Mouse (Mus musculus) midbrain, embryonic 10.5 days (tissue): ENCODE results near the gene Lsr. TPM values are rescaled to one million over a fixed set of nuclear protein-coding genes. Genes with fewer than 3 reads are reported as not detected.
"Not testable (repeated sequence)": the region's sequence is repeated elsewhere in the genome, so short reads cannot be mapped to it uniquely, and the experiment has no call there.

Source experiments
- DNase-seq: peaks from one replicate; pipeline ENCODE4 v3.0.0-alpha.2; 2017; ENCODE audit warnings: low spot score
- H3K27ac ChIP-seq: fragments of 300-500 bp; sonication (generic); replicated peaks from 2 replicates; pipeline ENCODE4 v1.5.1; 2016; ENCODE audit warnings: mild to moderate bottlenecking
- H3K27me3 ChIP-seq: fragments of 300-500 bp; sonication (generic); 2 replicates; pipeline ENCODE4 v1.6.1; 2016; ENCODE audit warnings: low read depth, mild to moderate bottlenecking; ENCODE audit not compliant: poor library complexity, severe bottlenecking
- H3K36me3 ChIP-seq: fragments of 300-500 bp; sonication (generic); 2 replicates; pipeline ENCODE4 v1.6.1; 2016; ENCODE audit warnings: mild to moderate bottlenecking, moderate library complexity
- H3K4me1 ChIP-seq: fragments of 300-500 bp; sonication (generic); 2 replicates; pipeline ENCODE4 v1.6.1; 2016
- H3K4me3 ChIP-seq: fragments of 300-500 bp; sonication (generic); 2 replicates; pipeline ENCODE4 v1.5.1; 2016; ENCODE audit warnings: mild to moderate bottlenecking, moderate library complexity
- H3K9me3 ChIP-seq: fragments of 300-500 bp; sonication (generic); replicated peaks from 2 replicates; pipeline ENCODE4 v1.6.1; 2016; ENCODE audit warnings: mild to moderate bottlenecking
- WGBS: fragments of 180-500 bp; shearing (Covaris S2); methylation state at CpG from one replicate; pipeline ENCODE4 v1.1.7; 2016; 5-methylcytosine and 5-hydroxymethylcytosine counted together
- polyA plus RNA-seq: library from polyadenylated mRNA; unstranded; fragments of >200 nt; fragmentation: Nextera tagmentation; extraction: Ambion mirVana; gene quantifications from 2 replicates; pipeline ENCODE4 v1.2.1, GENCODE M21; 2016

Lsr gene
- polyA plus RNA-seq, 1 experiment from 2014 or later = 25.3 TPM

- DNase-seq = no peak
- peak overlapping the region; percentile 86 for H3K4me3 ChIP-seq
- no peaks in the 10 kb centered on the region for H3K9me3 ChIP-seq
- WGBS = 78% methylated on average over 28 of the region's 28 CpGs
- no peaks in the 10 kb centered on the region for H3K27me3 ChIP-seq
- peaks cover 26% of the 10 kb centered on the region for H3K4me1 ChIP-seq
- peaks cover 49% of the 10 kb centered on the region for H3K36me3 ChIP-seq
- H3K27ac ChIP-seq = peak overlapping the region; percentile 99
Observed at GRCm38 (mm10) chr7:30958109-30958865, 15.0 kb downstream of the Lsr start.

GRCm38 (mm10) chr7:30957367-30957783 lies 15.9 kb downstream of the Lsr start:
- Histone ChIP-seq H3K4me3 (peak overlapping the region; percentile 86), H3K27ac (peak overlapping the region; percentile 99), H3K27me3 (no peaks in the 10 kb centered on the region), H3K4me1 (peaks cover 26% of the 10 kb centered on the region), H3K36me3 (peaks cover 58% of the 10 kb centered on the region), H3K9me3 (no peaks in the 10 kb centered on the region)
- peak; percentile 90 for DNase-seq
- WGBS = under 1% methylated on average over 43 of the region's 43 CpGs

GRCm38 (mm10) chr7:30956756-30957366 lies 16.4 kb downstream of the Lsr start, which contains the start of gene Usf2:
TSS of gene Usf2 (minus strand) at chr7:30956803.
- H3K27ac ChIP-seq = peak within 1 kb of the TSS; percentile 99
- under 1% methylated on average over 54 of the region's 82 CpGs for WGBS
- DNase-seq = peak; percentile 86
- no peaks in the 10 kb centered on the region for H3K27me3 ChIP-seq
- no peaks in the 10 kb centered on the region for H3K9me3 ChIP-seq
- H3K4me1 ChIP-seq = peaks cover 26% of the 10 kb centered on the region
- peak within 1 kb of the TSS; percentile 86 for H3K4me3 ChIP-seq
- H3K36me3 ChIP-seq = peaks cover 60% of the 10 kb centered on the region

DNA sequence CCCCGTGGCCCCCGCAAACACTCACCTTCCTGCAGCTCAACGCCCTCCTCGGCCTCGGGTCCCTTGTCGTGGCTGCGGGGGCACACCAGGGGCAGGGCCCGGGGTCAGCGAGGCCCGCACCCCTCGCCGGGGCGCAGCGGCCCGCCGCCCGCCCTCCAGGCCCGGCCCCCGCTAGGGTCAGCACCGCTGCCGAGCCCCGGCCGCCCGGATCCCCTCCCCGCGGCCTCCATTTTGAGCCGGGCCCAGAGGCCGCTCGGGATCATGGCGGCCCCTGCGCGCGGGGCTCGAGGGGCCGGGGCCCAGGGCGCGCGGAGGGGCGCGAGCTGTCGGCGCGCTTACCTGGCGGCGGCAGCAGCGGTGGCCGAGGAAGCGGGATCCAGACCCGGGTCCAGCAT lies 16.9 kb downstream of the Lsr start:
- Histone ChIP-seq H3K36me3 (peaks cover 60% of the 10 kb centered on the region), H3K4me3 (peak overlapping the region; percentile 86), H3K9me3 (no peaks in the 10 kb centered on the region), H3K4me1 (peaks cover 26% of the 10 kb centered on the region), H3K27ac (peak overlapping the region; percentile 99), H3K27me3 (no peaks in the 10 kb centered on the region)
- under 1% methylated on average over 46 of the region's 49 CpGs for WGBS
- no peak for DNase-seq

DNA sequence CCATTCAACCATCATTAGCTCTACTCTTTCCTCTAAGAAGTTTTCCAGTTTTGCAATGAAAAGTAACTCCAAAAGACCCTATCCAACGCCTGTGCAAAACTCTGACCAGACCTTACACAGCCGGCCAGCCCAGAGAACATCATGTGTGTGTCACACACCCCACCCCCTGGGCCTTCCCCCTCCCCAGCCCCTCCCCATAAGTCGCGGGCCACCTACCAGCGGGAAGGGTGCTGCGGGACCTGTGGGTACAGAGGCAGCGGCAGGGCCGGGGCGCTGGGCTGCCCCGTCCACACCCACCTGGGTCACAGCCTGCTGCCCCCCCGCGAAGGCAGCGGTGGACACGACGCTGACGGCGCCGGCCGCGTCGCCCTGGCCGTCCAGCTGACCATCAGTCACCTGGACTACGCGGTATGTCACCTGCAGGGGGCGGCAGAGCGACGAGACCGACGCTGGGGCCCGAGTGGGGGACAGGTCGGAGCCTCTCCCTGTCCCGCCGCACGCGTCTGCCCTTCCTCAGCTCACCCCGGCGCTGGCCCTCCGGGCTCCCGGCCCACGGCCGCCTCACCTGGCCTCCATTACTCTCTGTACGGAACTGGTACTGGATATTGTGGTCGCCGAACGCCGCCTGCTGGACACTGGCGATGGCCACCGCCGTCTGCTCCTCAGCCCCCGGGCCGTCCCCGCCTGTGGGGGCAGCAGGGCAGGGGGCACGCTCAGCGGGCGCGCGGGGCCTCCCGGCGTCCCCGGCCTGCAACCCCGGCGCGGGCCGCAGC lies 17.5 kb downstream of the Lsr start:
- WGBS = under 1% methylated on average over 63 of the region's 64 CpGs
- peaks cover 60% of the 10 kb centered on the region for H3K36me3 ChIP-seq

GRCm38 (mm10) chr7:30954971-30955520 lies 18.2 kb downstream of the Lsr start:
- no peaks in the 10 kb centered on the region for H3K9me3 ChIP-seq
- H3K27me3 ChIP-seq = no peaks in the 10 kb centered on the region
- peak overlapping the region; percentile 99; the same call in 1 of the 2 replicates for H3K27ac ChIP-seq
- WGBS = 93% methylated on average over 12 of the region's 12 CpGs
- H3K36me3 ChIP-seq = peaks cover 67% of the 10 kb centered on the region
- H3K4me1 ChIP-seq = peaks cover 26% of the 10 kb centered on the region
- no peak for DNase-seq
- peak overlapping the region; percentile 86 for H3K4me3 ChIP-seq

More for the DNA sequence above, 17.5 kb downstream of the Lsr start:
- Histone ChIP-seq H3K27me3 (no peaks in the 10 kb centered on the region), H3K4me1 (peaks cover 26% of the 10 kb centered on the region), H3K4me3 (peak overlapping the region; percentile 86), H3K9me3 (no peaks in the 10 kb centered on the region), H3K27ac (peak overlapping the region; percentile 99)
- DNase-seq = peak; percentile 91

DNA sequence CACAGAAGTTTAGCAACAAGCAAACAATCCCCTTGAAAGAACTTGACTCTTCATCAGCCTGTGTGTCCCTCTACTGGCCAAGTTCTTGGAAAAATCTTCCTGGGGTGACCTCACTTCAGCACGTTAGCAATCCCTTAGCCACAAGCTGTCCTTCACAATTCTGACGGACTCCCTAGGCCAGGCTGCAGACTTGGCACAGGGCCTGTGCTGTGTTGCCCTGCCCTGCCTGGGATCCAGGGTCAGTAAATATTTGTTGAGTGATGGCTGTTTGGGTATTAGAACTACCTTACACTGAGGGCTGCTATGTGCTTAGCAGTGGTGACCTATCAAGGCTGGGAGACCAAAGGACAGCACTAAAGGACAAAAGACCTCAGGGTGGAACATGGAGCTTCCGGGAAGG lies 19.2 kb downstream of the Lsr start:
- H3K4me1 ChIP-seq = peaks cover 26% of the 10 kb centered on the region
- H3K27ac ChIP-seq = no peak overlapping the region
- H3K4me3 ChIP-seq = no peak overlapping the region
- H3K36me3 ChIP-seq = peaks cover 75% of the 10 kb centered on the region
- no peaks in the 10 kb centered on the region for H3K27me3 ChIP-seq
- H3K9me3 ChIP-seq = no peaks in the 10 kb centered on the region
- DNase-seq = no peak
- 90% methylated on average over 3 of the region's 3 CpGs for WGBS

DNA sequence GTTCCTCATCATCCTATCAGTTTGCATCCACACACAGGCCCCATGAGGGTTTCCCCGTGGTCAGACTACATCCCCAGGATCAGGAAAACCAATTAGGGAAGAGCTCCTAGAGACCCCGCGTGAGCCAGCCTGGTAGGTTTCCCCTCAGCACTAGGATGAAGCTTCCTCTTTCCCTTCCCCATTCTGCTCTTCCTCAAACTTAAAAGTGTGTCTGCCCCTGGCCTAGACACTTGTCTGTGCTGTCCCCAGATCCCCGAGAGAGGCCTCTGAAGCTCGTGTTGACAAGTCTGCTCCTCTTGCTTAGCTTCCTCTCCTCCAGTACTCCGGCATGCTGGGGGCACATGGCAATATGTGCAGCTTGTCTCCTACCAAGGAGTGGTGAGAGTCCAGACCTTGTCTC lies 19.8 kb downstream of the Lsr start:
- H3K27ac ChIP-seq = no peak overlapping the region
- 90% methylated on average over 6 of the region's 6 CpGs for WGBS
- no peaks in the 10 kb centered on the region for H3K27me3 ChIP-seq
- DNase-seq = no peak
- H3K4me1 ChIP-seq = peaks cover 23% of the 10 kb centered on the region
- H3K36me3 ChIP-seq = peaks cover 73% of the 10 kb centered on the region
- no peak overlapping the region for H3K4me3 ChIP-seq
- H3K9me3 ChIP-seq = no peaks in the 10 kb centered on the region

- Histone ChIP-seq H3K4me3 (no peak overlapping the region), H3K9me3 (no peaks in the 10 kb centered on the region), H3K4me1 (peaks cover 15% of the 10 kb centered on the region), H3K36me3 (peaks cover 72% of the 10 kb centered on the region), H3K27ac (no peak overlapping the region), H3K27me3 (no peaks in the 10 kb centered on the region)
- WGBS = 93% methylated on average over 16 of the region's 16 CpGs
- no peak for DNase-seq
Observed at GRCm38 (mm10) chr7:30952441-30953265, 20.6 kb downstream of the Lsr start.

DNA sequence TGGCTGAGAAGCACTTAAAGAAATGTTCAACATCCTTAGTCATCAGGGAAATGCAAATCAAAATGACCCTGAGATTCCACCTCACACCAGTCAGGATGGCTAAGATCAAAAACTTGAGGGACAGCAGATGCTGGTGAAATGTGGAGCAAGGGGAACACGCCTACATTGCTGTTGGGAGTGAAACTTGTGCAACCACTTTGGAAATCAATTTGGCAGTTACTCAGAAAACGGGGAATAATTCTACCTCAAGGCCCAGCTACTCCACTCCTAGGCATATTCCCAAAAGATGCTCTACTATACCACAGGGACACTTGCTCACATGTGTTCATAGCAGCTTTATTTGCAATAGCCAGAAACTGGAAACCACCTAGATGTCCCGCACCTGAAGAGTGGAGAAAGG lies 23.4 kb downstream of the Lsr start:
- H3K27ac ChIP-seq, H3K27me3 ChIP-seq, H3K4me3 ChIP-seq, DNase-seq, H3K4me1 ChIP-seq, H3K9me3 ChIP-seq: not testable (repeated sequence)
- H3K36me3 ChIP-seq = peaks cover 89% of the 10 kb centered on the region
- WGBS = 95% methylated on average over 3 of the region's 3 CpGs

GRCm38 (mm10) chr7:30945876-30946275 lies 27.4 kb downstream of the Lsr start:
- Histone ChIP-seq H3K4me1 (no peaks in the 10 kb centered on the region), H3K27ac (no peak overlapping the region), H3K4me3 (no peak overlapping the region), H3K27me3 (no peaks in the 10 kb centered on the region), H3K9me3 (no peaks in the 10 kb centered on the region), H3K36me3 (peaks cover 50% of the 10 kb centered on the region)
- no peak for DNase-seq
- WGBS = 91% methylated on average over 7 of the region's 7 CpGs

DNA sequence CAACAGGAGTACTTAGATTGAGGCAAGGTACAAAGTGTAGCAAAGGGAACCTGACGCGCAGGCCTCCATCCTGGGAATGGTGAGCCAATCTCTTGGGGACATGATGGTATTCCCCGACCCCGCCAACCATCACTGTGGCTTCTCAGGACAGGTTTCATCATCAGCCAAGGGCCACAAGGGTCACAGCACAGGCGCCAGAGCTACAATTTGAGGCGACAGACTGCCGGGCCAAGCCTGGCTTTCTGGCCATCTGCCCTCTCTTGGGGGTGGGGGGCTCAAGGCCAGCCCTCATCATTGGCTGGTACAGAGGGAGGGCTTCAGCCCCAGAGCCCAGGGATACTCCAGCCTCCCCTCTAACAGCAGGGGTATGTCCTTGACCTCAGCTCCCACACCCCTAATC lies 27.8 kb downstream of the Lsr start:
- not testable (repeated sequence) for H3K4me1 ChIP-seq, H3K9me3 ChIP-seq, H3K27me3 ChIP-seq, H3K4me3 ChIP-seq, H3K27ac ChIP-seq, DNase-seq
- 94% methylated on average over 7 of the region's 7 CpGs for WGBS
- H3K36me3 ChIP-seq = peaks cover 46% of the 10 kb centered on the region
